ENCODE assay signal across 15 mouse cellular contexts in the genomic region with DNA sequence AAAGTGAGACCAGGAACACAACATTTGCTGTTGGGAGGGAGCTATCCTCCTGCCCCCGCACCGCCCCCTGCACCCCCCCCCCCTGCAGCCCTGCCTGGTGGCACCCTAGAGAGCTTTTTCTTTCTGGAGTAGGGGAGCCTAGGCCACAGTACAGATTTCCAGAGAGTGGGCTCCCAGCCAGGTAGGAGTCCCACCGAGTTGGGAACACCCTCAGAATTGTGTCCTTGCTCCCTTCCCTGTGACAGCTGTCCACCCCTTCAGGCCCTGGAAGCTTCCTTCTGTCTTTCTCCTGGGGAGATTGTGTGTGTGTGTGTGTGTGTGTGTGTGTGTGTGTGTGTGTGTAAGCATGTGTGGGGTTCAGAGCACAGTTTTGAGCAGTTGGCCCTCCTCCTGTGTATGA.
"Had no signal": no experiment of that assay in that cellular context is flagged by ENCODE, and none has a peak within 500 bp of the region (broad histone marks: within the 10 kb centered on the region; RNA-seq: fewer than 3 reads in every experiment).

No protein-coding gene starts in this region.

- ATAC-seq: midbrain, embryonic 15.5 days had no signal

- H3K4me2 ChIP-seq: lung, embryonic 15.5 days; midbrain, embryonic 11.5 days; midbrain, embryonic 15.5 days; neural tube, embryonic 12.5 days; neural tube, embryonic 15.5 days; stomach, embryonic 15.5 days had no signal

- H3K27me3 ChIP-seq: lung, embryonic 15.5 days; midbrain, embryonic 15.5 days; neural tube, embryonic 12.5 days; neural tube, embryonic 15.5 days; stomach, embryonic 15.5 days had no signal

- H3K9me3 ChIP-seq: lung, embryonic 15.5 days; megakaryocyte, embryonic 14.5 days; midbrain, embryonic 15.5 days; neural tube, embryonic 12.5 days; neural tube, embryonic 15.5 days; stomach, embryonic 15.5 days had no signal

- DNase-seq: lung, adult 18-20 months; lung, postnatal 10 days; lung, postnatal 36 days; right cerebral cortex, adult 18-20 months; right cerebral cortex, postnatal 14 days; spleen, adult 18-20 months; thymus, postnatal 25 days had no signal

- H3K36me3 ChIP-seq: lung, embryonic 15.5 days; midbrain, embryonic 15.5 days; neural tube, embryonic 12.5 days; neural tube, embryonic 15.5 days; stomach, embryonic 15.5 days had no signal

- H3K4me3 ChIP-seq: lung, embryonic 15.5 days; megakaryocyte, embryonic 14.5 days; midbrain, embryonic 15.5 days; neural tube, embryonic 12.5 days; neural tube, embryonic 15.5 days; stomach, embryonic 15.5 days had no signal

- H3K9ac ChIP-seq: liver, embryonic 14.5 days; lung, embryonic 15.5 days; midbrain, embryonic 15.5 days; neural tube, embryonic 12.5 days; neural tube, embryonic 15.5 days; stomach, embryonic 15.5 days had no signal

- H3K27ac ChIP-seq: liver, embryonic 14.5 days; lung, embryonic 15.5 days; midbrain, embryonic 15.5 days; neural tube, embryonic 12.5 days; neural tube, embryonic 15.5 days; stomach, embryonic 15.5 days had no signal
